Mouse (Mus musculus): Measurements from ENCODE around the gene Rabl2.

The Rabl2 gene

DNA sequence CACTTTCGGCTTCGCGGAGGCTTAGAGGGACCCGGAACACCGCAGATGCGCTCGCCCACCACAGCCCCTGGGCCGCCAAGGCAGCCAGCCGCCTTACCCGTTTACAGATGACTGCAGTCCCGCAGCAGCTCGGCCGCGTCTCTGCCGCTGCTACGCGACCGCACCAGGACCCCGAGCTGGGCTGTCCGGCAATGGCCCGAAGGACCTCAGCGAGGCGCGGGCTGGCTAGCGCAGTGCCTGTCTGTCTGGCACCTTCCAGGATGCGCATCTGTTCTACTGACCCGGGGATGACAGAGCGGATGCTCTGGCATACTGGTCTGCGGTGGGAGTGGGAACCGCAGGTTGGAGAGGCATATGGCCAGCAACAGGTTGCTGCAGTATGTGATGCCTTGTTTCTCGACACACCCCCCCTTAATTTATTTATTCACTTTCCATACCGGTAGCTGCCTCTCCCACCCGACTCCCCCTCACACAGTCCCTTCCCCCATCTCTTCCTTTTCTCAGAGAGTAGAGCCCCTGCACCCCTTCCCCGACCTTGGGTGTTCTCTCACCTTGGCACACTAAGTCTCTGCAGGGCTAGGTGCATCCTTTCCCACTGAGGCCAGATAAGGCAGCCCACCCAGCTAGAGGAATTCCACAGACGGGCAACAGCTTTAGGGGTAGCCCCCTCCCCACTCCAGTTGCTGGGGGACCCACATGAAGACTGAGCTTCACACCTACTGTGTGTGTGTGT lies at the start of gene Rabl2:
Gene Rabl2 (minus strand): TSS at position 201 of the 733 bp plus-strand sequence.
- peak; percentile 95 for DNase-seq

DNA sequence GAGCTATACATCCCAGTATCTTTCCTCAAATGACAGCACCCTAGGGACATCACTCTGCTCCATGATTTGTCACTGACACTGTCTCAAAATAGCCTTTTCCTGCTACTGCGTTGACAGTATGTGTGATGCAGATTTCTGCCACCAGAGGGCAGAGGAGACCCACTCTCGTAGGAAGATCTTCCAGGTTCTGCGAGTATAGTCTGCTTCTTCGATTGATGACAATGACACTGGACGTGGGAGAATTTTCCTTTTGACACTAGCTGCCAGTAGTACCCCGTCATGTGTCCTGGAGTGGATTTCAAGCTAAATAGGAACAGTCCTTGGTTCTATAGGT lies 31.9 kb upstream of the Rabl2 start:
- peak; percentile 87 for DNase-seq

DNA sequence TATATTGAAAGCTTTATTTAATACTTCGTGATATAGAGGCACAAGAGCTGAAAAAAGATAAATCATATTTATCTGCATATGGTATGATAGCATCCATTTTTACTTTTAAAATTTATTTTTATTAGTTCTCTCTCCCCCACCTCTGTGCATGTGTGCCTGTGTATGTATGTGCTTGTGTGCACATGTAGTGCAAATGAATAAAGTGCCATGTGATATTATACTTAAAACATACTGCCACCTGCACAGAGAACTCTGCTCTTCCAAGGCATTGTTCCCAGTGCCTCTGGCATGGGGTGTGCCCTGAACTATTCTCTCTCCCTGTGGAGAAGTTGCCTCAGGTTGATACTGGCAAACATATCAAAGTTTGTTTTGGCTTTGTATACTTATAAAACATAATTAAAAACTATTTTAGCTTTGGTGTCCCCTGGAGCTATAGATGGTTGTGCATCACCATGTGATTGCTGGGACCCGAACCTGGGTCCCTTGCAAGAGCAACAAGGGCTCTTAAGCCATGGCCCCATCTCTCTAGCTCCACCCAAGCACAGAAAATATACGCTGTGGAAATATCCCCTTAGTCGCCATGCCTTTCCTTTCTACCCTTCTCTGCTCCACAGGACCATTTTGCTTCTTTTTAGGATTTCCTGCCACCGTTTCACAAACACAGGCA lies 31.4 kb upstream of the Rabl2 start:
- no peak for DNase-seq

DNA sequence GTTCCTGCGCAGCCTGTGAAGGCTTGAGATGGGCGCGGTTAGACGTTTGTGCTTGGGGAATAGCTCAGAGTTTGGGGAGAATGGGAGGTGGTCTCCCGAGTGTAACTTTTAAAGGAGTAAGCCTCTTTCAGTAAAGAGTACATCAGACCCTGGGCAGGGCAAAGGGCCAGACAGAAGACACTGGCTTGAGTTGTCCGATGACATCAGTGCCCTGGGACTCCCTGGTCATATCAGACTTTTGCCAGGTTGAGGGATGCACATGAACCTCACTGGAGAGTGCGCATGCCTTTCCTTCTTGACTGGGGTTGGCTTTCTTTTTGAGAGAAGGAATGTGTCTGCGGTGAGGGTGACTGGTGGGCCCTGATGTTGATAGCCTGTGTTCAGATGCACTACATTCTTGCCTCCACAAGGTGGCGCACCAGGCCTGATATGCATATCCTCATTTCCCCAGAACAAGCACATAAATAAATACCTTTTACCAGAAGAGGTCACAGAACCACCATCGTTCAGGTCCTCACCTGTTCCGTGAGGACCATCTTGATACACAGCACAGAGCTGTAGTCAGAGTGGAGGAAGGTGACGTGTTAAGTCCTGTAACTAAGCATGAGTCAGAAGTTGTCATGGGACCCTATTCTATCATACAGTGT lies 30.7 kb upstream of the Rabl2 start:
- DNase-seq: peak; percentile 69

DNA sequence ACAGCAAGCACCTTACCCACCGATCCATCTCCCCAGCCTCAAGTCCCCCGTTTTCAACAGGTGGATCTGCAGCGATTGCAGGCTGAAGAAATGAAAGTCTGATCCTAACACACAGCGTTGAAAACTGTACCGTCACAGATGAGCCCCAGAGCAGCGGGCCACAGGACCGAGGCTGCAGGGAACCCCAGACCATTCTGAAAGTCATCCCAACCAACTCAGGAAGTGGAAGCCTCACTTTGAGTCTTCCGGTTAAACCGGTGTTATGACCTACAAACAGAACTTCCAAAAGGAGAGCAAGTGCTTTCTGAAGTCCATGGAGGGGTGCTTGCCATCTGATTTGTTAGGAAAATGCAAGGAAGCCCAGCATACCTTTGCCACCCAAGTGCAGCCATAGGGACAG lies 16.2 kb upstream of the Rabl2 start:
- no peak for DNase-seq

DNA sequence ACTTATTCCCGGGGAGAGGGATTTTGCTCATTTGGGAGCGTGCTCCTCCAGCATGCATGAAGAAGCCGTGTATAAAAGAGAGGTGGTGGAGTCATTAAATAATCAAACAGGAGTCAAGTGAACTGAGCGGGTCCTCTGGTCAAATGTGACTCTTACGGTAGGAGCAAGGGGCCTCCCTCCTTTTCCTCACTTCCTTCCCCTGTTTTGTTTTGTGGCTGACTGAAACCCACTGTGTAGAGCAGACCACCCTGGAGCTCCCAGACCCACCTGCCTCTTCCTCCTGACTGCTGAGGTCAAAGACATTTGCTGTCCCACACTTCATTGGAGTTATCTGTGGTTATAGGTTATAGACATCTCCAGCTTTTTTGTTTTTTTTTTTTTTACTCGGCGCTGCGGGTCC lies 15.8 kb upstream of the Rabl2 start:
- DNase-seq: no peak

DNA sequence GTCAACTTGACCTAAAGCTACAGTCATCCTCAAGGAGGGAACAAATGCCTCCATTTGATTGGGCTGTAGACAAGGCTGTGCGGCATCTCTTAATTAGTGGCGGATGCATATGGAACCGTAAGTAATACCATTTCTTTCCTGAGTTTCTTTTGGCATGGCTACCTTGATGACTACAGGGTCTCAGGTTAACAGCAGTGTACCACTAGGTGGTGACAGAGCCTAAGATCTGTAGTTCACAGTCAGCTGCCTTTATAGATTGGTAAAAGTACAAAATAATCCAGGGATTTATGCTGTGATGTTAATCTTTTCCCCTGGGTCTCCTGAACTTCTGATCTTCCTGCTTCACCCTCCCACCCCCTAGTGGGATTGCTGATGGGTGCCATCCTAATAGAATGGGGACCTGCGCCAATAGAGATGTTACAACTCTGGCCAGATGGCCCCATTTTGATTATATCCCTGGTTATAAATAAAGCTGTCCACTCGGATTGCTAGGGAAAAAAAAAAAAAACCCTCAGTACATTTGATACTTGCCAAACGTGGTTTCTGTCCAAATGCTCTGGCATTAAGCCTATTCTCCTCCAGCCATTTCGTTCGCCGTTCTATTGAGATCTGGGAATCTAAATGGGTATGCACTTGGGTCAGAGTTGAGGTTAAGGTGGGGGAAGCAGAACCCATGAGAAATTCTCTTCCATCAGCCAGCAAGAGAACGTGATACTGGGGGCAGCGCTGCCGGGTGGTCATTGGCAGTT lies 14.3 kb upstream of the Rabl2 start:
- no peak for DNase-seq

DNA sequence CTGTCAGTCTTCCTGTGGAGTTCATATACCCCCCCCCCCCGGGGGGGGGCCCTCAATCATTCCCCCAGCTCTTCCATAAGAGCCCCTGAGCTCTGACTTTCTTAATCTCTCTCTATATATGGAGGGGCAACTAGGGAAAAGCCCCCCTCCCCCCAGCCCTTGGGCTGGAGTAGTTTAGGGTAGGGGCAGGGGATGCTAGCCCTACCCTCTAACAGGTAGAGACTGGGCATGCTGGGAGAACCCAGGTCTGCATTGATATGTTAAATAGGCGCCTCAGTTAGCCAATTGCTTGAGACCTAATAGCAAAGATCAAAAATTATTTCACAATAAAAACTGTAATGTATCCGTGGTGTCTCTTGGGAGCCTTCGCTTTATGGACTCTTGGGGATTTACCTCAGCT lies 825 bp upstream of the Rabl2 start:
- DNase-seq: no peak

DNA sequence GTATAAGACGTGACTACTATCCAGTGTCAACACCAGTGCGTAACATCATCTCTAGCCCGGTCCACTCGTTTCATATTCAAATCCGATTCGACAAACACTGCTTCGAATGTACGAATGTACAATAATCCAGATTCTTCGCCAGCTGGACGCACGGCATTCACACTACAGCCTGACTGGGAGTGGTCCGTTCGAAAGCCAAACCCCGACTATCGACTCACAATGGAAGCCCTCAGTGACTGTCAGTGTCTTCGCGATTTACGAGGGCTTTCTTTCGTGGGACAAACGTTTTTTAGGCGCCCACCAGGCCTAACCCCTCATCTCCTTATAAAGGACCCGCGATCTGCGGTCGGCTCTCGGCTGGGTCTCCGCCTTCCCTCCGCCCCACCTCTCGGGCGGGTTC lies 406 bp downstream of the Rabl2 start:
- no peak for DNase-seq

DNA sequence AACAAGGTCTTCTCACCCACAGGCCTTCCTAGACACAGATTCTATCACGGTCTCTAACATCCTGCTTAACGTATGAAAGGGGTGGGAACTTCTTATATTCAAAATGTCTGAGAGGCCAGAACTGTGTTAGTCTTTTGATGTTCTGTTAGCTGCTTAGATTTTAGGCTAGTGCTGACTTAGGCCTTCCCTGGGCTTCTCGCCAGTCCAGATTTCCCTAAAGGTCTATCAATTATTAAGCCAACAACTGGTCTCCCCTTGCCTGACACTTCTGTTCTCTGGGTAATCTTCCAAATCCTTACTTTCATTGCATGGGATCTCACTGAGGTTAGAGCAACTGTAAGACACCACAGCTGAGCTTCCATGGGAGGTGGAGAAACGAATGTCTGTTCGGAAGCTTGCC lies 2.6 kb downstream of the Rabl2 start:
- DNase-seq: no peak

DNA sequence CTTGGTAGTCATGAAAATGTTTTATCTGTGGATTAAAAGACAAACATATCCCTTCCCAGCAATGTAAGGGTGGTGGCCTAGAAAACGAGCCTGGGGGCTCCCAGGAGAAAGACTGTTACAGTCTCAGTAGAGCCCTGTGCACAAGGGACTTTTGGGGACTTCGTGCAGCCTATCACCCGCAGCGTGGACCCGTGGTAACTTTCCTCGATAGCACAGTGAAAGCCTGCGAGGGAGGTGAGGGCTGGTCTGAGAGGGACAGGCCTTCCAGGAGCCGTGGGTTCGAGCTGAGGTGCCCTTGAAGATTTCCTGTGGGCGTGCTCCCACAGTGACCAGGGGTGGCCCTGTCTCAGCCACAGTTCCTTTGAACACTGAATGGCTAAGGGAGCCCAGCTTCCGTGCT lies 6.1 kb downstream of the Rabl2 start:
- DNase-seq: no peak

DNA sequence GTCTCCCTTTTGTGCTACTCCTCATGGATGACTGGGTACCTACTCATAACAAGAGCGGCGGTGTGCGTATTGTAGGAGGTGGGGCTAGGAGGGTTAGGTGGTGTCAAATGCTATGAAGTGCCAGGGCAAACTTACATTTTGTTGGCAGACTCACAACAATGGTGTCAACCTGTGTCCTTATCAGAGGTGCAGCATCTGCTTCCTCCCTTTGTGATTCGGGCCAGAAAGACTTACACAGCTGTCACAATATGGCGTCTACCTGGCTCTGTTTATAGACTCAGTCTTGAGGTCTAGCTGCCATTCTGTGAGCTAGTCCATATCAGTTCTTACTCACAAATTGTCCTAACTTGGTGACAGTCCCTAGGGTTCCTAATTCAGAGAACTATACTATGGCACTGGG lies 6.6 kb downstream of the Rabl2 start:
- DNase-seq: no peak

DNA sequence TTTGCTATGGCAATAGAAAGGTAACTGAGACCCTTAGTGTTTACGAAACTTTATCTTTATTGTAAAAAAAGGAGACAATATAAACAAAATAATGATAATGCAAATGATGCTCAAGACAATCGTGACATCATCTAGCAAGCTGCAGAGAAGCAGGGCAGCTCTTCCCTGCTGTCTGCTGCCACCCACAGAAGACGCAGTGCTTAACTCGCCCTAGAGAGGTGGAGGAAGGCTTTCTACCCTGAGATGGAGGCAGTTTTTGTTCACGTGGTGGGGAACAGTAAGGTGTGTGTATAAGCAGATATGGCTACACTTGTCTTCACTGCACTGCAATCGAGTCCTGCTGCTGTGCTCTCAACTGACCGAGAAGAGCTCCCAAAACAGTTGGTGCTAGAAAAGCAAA lies 9.2 kb downstream of the Rabl2 start:
- DNase-seq: no peak

DNA sequence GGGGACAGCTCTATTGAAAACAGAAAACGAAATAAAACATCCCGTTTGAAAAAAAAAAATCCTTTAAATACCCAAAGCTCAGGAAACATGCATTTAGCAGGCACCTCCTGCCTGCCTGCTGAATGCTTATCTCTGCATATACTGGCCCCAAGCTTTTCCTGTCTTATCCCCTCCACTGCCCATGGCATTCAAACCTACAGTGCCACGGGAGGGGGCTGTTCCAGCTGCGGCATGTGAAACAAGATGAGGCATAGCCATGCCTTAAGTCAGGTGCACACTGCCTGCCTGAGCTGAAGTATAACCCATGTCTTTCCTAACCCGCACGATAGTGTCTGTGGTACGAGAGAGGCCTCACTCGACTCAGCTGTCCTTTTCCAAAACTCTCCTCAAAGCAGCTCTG lies 19.6 kb downstream of the Rabl2 start:
- DNase-seq: no peak

DNA sequence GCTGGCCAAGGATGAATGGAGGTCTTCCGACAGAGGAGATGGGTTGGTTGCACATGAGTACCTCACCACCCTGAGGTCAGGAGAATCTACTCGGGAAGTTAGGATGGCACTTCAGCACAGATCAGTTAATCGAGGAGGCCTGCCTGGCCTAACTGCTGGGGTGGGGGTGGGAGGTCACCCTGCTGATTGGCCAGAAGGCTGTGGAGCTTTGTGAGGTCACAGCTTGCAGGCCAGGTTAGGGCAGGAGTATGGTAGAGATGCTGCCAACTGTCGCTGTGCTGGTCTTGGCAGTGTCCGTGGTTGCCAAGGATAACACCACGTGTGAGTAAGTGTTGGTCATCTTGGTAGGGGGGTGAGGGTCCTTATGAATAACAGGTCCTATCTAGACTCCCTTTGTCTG lies 23.6 kb downstream of the Rabl2 start, which contains the start of gene Acr:
Gene Acr (plus strand): TSS at position 213 of the 400 bp plus-strand sequence.
- DNase-seq: no peak

DNA sequence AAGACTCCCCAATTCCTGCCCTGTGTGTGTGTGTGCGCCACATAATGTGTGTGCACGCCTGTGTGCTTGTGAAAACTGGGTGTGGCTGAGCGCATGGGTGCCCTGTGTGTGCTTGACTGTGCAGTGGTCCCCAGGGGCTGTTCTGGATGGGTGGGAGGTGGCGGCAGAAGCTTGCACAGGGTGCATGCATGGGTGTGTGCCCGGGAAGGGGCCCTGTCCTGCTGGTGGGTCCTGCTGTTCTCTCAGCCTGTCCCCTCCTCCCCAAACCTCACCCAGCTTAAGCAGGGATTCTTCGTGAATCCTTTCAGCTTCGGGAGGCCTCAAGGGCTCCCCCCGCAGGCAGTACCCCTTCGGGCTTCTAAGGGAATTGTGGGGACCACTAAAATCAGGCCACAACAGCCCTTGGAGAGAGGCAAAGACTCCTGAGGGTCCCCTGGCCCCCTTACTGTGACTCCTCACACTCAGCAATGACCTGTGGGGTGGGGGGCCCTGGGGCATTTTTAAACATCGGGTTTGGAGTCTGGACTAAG lies 32.5 kb downstream of the Rabl2 start:
- DNase-seq: no peak

DNA sequence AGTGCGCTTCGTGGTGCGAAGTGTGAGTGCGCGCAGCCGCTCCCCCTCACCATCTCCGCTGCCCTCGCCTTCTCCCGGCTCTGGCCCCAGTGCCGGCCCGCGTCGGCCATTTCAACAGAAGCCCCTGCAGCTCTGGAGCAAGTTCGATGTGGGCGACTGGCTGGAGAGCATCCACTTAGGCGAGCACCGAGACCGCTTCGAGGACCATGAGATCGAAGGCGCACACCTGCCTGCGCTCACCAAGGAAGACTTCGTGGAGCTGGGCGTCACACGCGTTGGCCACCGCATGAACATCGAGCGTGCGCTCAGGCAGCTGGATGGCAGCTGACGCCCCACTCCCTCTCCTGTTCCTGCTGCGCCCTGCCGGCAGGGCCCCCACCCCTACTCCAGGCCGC lies 33.7 kb downstream of the Rabl2 start:
- peak; percentile 18 for DNase-seq

DNA sequence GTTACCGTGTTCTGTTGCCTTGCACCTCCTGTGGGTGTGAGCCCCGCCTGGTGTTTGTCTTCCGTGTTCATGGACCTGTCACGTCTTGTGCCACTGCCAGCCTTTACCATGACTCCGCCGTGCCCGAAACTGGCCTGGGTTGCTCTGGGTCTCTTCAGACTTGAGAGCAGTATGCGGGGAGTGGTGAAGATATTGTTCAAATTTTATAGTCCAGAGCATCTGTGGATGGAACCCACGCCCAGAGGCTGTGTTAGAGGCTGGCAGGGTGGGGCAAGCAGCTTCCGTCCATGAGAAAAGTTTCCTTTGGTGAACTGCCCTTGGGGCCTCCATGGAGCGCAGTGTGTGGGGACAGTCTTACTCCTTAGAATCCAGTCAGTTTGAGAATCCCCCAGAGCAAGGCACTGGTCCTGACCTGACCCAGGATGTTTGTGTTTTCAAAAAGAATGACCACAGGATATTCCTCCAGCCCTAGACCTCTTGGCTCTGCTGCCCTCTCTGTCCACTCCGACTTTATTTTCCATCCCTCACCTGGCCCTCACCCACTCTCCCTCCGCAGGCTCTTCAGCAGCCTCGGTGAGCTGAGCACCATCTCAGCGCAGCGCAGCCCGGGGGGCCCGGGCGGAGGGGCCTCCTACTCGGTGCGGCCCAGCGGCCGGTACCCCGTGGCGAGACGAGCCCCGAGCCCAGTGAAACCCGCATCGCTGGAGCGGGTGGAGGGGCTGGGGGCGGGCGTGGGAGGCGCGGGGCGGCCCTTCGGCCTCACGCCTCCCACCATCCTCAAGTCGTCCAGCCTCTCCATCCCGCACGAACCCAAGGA lies 34.3 kb downstream of the Rabl2 start:
- no peak for DNase-seq

DNA sequence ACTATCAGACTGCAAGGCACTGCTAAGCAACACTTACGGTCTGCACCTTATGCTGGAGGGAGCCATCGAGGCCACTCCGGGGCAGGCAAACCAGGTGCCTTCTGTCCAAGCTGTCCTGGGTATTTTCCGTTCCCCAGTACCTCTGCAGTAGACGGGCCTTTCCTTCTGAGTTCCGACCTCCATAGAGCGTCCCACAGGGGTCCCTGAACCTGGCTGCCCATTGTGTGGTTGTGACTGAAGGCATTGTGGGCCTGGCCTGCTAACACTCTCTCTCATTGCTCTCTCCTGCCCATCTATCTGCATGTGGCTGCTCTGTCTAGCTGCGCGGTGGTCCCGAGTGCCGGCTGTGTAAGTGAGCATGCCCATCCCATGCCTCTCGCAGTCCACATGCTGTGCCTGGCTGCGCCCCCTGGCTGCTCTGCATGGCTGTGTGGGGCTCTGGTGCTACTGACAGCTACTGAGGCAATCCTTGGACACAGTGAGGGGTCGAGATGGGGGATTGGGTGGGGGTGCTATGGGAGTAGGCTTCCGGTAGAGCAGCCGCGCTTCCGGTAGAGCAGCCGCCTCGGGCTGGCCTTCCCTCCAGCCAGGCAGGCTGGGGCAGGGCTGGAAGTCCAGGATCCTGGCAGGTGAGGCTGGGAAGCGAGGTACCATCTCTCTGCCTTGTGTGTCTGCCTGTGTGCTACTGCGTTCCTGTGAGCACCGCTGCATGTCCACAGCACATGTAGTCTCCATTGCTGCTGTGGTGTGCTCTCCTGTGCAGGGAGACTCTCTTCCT lies 35.1 kb downstream of the Rabl2 start:
- DNase-seq: peak; percentile 55

DNA sequence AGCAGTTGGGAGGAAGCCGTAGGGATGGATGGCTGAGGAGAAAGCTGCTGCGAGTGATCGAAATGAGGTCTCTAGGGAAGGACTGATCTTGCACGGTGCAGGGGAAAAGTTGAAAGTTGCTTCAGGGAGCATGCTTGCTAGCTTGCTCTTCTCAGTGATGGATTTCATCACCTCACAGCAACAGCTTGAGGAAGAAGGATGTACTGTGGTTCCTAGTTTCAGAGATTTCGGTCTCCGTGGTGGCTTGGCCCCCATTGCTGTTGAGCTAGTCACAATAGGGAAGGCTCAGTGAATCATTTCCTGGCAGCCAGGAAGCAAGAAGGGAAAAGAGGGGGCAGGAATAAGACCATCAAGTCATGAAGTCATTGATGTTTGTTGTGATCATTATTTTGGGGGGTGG lies 36.1 kb downstream of the Rabl2 start:
- DNase-seq: no peak

DNA sequence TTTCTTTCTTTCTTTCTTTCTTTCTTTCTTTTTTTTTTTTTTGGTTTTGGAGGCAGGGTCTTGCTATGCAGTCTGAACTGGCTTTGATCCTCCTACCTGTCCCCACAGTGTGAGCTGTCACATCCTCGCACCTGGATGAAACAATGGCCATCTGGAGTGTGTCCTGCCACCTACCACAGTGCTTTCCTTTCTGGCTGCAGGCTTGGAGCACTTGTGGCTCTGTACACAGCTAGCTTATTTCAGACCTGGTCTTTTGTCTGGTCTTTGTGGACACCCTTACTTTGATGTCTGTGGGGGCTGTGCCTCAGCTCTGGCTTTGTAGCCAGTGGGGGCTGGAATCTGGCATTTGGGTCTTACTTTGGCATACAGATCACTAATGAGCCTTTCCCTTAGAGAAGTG lies 40.0 kb downstream of the Rabl2 start:
- no peak for DNase-seq

DNA sequence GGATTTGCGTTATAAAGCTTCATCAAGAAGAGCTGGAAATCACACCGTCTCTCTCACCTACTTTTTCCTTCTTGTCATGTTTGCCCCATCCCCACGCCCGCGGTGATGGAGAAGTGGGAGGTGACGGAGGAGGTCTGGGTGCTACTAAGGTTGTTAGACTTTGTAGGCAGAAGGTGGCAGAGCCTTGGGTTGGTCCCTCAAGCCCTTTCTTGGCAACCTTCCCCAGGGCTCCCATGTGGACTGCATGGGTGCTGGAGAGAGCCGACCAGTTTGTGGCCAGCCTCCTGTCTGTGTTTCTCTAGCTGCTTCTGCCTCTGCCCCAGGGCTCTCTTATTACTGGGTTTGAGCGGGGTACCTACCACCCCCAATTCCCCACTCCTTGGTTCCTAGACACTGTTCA lies 41.2 kb downstream of the Rabl2 start:
- no peak for DNase-seq

All from retina, postnatal 1 day (tissue).